Mouse (Mus musculus): ENCODE results near the gene Simc1.
"Not testable (repeated sequence)": the region's sequence is repeated elsewhere in the genome, so short reads cannot be mapped to it uniquely, and the experiment has no call there.

Simc1 gene

GRCm38 (mm10) chr13:54503604-54504521 is at the start of gene Simc1:
Simc1 (plus strand) TSS chr13:54503779.
- DNase-seq (ENCODE audit: low spot score) = peak; percentile 75

DNA sequence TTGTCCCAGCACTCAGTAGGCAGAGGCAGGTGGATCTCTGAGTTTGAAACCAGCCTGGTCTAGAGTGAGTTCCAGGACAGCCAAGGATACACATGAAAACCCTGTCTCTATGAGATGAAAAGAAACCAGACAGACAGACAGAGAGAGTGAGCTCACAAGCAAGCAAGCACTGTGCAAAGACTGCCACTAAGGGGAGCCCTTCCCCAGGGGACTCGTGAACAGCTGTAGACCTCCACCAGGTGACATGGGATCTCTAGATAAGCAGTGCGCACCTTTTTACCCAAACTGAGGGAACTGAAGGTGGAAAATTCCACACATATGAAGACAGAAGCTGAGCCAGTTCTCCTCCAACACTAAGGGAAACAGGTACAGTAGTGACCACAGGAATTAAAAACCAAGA is 46.5 kb upstream of the Simc1 start:
- DNase-seq (ENCODE audit: low spot score) = no peak

DNA sequence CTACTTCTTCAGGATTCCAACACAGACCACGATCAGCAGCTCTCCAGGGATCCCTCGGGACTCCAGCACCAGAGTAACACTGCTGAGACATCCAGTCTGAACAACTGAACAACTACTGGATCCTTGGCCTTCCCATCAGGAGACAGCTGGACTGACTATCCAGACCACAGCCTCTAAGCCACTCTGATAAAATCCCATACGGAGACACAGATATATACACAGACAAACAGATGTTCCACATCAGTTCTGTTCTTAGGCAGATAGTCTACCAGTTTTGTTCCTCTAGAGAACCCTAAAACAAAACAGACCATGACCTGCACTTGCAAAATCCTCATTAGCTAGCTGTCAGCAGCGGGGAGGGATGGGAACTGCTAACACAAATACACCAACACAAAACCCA is 44.3 kb upstream of the Simc1 start:
- no peak for DNase-seq (ENCODE audit: low spot score)

GRCm38 (mm10) chr13:54468098-54469011 is 35.2 kb upstream of the Simc1 start, which contains the start of gene Thoc3:
Thoc3 (minus strand) TSS chr13:54468849.
- DNase-seq (ENCODE audit: low spot score) = peak; percentile 87

DNA sequence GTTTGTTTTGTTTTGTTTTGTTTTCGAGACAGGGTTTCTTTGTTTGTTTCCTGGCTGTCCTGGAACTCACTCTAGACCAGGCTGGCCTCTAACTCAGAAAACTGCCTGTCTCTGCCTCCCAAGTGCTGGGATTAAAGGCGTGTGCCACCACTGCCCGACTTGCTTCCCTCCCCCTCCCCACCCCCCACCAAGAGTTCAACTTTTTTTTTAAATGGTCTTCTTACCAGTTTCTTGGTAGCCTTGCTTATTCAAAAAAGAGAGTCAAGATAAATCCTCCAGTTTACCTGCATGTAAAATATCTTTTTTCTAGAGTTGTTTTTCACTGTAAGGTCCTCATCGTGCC is 34.6 kb upstream of the Simc1 start:
- DNase-seq (ENCODE audit: low spot score) = no peak

DNA sequence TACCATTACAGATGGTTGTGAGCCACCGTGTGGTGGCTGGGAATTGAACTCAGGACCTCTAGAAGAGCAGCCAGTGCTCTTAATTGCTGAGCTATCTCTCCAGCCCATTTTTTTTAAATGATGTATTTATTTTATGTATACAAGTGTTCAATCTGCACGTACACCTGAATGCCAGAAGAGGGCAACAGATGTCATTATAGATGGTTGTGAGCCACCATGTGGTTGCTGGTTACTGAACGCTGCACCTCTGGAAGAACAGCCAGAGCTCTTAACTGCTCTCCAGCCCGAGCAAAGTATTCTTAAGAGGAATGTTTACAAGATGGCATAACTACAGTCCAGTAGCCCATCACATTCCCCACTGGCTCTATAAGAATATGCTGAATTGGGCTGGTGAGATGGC is 31.6 kb upstream of the Simc1 start:
- no peak for DNase-seq (ENCODE audit: low spot score)

DNA sequence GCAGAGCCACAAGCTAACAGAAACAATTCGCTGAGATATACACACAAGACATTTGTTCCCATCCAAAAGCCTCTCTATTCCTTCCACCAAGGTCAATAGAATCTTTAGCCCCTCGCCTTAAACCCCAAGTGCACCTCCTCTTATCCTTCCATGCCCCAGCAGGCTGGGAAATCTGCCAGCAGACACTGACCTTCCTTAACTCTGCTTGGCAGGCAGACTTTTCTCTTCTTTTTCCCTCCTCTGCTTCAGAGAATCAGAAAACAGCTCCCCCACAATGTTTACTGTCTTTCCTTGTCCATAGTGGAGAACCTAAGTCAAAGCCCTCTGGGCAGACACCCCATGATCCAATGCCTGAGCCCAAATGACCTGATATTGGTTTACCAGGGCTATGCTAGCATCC is 28.6 kb upstream of the Simc1 start:
- no peak for DNase-seq (ENCODE audit: low spot score)

- DNase-seq (ENCODE audit: low spot score) = peak; percentile 23
Measured at GRCm38 (mm10) chr13:54475702-54476101, 27.9 kb upstream of the Simc1 start.

DNA sequence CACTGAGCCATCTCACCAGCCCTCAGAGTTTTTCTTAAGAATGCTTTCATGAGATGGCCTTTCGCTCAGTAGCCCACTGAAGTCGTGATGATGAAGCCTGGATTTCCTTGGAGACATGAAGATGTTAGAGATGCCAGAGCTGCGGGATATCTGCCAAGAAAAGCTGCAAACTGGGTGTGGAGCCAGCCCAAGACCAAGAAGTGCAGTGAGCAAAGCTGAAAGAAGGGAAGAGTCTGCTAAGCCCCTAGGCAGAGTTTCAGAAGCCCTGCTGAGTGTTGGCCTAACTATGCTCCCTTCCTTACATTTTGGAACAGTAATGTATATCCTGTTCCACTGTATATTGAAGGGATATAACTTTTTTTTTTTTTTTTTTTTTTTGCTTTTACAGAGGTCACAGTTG is 24.3 kb upstream of the Simc1 start:
- no peak for DNase-seq (ENCODE audit: low spot score)

DNA sequence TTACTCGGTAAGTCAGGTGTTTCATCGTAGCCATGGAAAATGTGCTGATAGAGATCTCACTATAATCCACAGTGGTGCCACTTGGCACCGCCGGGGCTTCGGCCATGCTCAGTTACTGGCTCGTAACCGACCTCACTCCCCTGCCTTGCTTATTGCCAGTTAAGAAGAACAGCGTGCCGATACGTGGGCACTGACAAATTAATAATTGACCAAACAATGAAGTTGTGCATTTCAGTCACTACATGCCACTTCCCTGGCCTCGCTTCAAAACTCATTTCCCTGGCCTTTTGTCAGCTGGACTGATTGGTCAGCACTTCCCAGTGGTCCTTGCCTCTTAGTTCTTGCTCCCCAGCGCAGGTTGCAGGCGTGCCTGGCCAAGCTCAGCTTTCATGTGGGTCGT is 22.1 kb upstream of the Simc1 start:
- no peak for DNase-seq (ENCODE audit: low spot score)

DNA sequence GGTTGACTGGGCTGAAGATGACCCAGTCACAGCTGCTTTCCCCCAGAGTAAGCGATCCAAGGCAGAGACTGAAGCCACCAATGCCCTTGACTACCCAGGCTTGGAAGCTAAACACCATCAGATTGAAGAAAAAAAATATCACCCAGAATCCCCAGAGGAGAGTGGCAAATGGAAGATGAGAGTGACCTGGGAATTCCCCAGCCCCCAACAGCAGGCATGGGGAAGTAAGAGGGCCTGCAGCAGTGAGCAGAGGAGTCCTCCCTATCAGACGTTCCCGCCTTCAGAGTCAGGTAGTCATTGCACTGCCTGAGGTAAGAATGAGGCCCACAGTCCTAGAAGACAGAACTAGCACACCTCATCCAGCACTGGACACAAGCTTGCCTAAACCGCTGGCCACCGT is 13.2 kb upstream of the Simc1 start:
- no peak for DNase-seq (ENCODE audit: low spot score)

DNA sequence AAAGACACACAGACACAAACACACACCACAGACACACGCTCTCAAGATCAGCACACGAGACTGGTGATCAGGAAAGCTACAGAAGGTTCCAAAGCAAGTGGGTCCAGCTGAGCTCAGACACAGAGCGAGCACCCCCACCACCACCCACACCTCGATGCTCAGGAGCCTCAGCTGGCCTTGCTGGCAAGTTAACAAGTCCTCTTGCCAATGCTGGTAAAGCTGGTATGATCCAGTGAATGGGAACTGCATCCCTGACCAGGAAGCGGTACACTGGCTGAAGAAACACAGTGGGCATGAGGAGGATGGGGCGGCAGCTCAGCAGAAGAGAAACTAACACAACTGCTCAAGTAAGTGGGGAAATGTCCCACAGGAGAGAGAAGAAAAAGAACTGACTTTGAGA is 12.2 kb upstream of the Simc1 start:
- no peak for DNase-seq (ENCODE audit: low spot score)

- DNase-seq (ENCODE audit: low spot score) = not testable (repeated sequence)
Measured at GRCm38 (mm10) chr13:54499551-54499950, 4.0 kb upstream of the Simc1 start.

DNA sequence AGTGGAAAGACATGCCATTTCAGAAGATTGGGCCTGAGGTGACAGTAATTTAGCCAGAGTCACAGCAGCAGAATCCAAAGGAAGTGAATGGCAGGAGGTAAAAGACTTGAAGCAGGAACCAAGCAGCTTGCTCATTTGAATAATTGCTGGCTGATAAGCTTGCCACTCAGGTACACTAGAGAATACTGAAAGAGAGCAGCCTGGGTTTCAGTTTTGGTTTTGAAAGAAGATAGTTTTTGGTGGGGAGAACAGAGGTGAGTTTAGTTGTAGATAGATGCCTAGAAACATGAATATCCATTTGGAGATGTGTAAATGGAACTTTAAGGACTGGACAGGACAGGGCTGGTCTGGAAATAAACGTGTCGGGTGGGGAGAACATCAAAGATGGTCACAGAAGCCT is 2.2 kb upstream of the Simc1 start:
- DNase-seq (ENCODE audit: low spot score) = no peak

GRCm38 (mm10) chr13:54501957-54502690 is 1.5 kb upstream of the Simc1 start:
- no peak for DNase-seq (ENCODE audit: low spot score)

- DNase-seq (ENCODE audit: low spot score) = no peak
Measured at GRCm38 (mm10) chr13:54503278-54503603, 338 bp upstream of the Simc1 start.

- no peak for DNase-seq (ENCODE audit: low spot score)
Measured at GRCm38 (mm10) chr13:54504611-54505260, 1.2 kb downstream of the Simc1 start.

DNA sequence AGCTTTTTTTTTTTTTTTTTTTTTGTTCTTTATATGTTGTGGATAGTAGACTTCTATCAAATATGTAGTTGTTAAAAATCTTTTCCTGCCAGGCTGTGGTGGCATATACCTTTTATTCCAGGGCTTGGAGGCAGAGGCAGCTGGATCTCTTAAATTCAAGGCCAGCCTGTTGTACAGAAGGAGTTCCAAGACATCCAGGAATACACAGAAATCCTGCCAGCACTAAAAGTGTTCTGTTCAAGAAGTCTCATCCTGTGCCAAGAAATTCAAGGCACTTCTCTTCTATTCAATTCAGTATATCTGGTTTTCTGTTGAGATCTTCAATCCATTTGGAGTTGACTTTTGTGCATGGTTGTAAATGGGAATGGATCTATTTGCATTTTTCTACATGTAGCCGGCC is 2.3 kb downstream of the Simc1 start:
- no peak for DNase-seq (ENCODE audit: low spot score)

DNA sequence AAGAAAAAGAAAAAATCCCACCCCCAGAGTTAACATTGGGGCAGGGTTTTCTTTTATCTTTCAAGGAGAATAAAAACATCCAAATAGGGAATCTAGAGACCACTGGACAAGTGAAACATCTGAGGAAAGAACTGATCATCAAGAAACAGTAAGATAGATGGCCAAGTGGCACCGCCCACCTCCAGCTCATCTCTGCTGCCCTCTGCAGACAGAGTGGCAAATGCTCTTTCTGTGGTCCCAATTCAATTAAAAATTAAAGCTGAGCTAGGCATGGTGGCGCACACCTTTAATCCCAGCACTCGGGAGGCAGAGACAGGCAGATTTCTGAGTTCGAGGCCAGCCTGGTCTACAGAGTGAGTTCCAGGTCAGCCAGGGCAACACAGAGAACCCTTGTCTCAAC is 16.6 kb downstream of the Simc1 start:
- DNase-seq (ENCODE audit: low spot score) = peak; percentile 31

DNA sequence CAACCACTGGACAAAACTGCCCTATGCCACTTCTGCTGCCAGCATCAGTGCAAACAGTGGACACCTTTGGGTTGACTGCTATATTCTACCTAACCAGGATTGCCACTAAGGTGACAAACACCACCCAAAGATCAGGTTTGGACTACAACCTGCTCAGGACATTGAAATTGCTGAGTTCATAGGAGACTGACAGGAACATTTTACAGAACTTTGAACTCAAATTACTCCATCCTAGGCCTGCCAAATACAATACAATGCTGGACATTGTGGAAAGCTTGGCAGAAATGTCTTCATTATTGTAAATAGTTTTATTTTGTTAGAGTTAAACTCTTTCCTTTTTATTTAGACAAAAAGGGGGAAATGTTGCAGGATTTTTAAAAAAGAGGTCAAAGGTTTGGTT is 17.6 kb downstream of the Simc1 start:
- no peak for DNase-seq (ENCODE audit: low spot score)

GRCm38 (mm10) chr13:54527140-54527539 is 23.6 kb downstream of the Simc1 start:
- no peak for DNase-seq (ENCODE audit: low spot score)

GRCm38 (mm10) chr13:54532134-54532533 is 28.6 kb downstream of the Simc1 start:
- DNase-seq (ENCODE audit: low spot score) = no peak

Measured in lung, postnatal 25 days (tissue).